Mouse (Mus musculus): ENCODE results near the gene Tekt3. TPM values are rescaled to one million over a fixed set of nuclear protein-coding genes. Genes with fewer than 3 reads are reported as not detected.

Tekt3 gene
- total and polyA plus RNA-seq, 3 experiments: 0.11 TPM; not detected in 2

DNA sequence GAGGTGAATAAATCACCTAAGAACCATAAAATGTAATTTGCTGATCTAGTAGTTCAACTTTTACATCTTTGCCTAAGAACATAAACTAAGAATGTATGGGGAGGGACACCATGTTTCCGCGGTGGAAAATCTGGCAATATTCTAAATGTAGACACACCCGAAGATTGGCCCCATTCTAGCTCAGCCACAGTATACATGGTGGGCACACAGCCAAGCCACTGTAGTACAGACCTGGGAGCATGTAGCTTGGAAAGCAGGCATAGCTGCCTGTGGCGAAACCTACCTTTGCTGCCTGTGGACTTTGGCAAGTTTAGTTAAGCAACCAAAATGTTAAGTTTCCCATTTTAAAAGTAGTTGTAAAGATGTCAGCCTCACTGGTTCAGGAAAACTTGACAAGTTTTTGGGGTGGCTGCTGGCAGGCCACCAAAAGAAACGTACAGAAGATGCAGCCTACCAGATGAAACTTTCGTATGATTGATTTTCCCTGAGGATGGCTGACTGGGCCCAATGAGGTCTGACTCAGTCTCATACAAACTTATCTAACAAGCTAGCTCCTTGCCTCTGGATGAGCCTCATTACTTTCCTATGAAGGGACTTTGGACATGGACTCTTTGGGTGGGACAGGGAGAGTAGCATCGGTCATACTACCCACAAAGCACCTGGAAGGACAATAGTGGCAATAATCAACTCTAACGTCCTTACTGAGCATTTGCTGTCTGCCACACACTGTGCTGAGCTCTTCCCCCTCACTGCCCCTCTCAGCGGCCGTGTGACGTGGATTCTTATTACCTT is 25.8 kb upstream of the Tekt3 start:
- TF ChIP-seq GATA2 (IDR thresholded peaks at IDR 0.05; ENCODE audit: borderline replicate concordance, low read depth, low read length) (no peak), TAL1 (conservative IDR thresholded peaks at IDR 0.05; ENCODE audit: low read depth, low read length) (no peak), POLR2AphosphoS5 (IDR thresholded peaks at IDR 0.05; ENCODE audit: insufficient replicate concordance, low read depth, low read length) (no peak), GATA1 (IDR thresholded peaks at IDR 0.05; ENCODE audit: borderline replicate concordance, low read length) (no peak), CTCF (IDR thresholded peaks at IDR 0.05; ENCODE audit: low read depth, low read length) (no peak)
- Histone ChIP-seq H3K27me3 (ENCODE audit: insufficient read depth, low read length) (no peaks in the 10 kb centered on the region), H3K9me3 (replicated peaks) (no peaks in the 10 kb centered on the region; the same call in 1 of the 2 replicates), H3K36me3 (replicated peaks) (no peaks in the 10 kb centered on the region), H3K4me3 (ENCODE audit: low read depth, low read length) (no peak overlapping the region), H3K4me1 (ENCODE audit: insufficient read depth, low read depth, low read length) (no peaks in the 10 kb centered on the region)
- no peak for DNase-seq (ENCODE audit: low spot score)
- no peak for ATAC-seq (ENCODE audit: extremely low read depth, insufficient number of reproducible peaks, low FRiP score, poor library complexity, severe bottlenecking)

GRCm38 (mm10) chr11:63040002-63040661 is 21.3 kb upstream of the Tekt3 start:
- H3K4me3 ChIP-seq (ENCODE audit: low read depth, low read length): no peak overlapping the region
- no peaks in the 10 kb centered on the region for H3K36me3 ChIP-seq (replicated peaks)
- H3K4me1 ChIP-seq (ENCODE audit: insufficient read depth, low read depth, low read length): no peaks in the 10 kb centered on the region
- TF ChIP-seq POLR2AphosphoS5 (IDR thresholded peaks at IDR 0.05; ENCODE audit: insufficient replicate concordance, low read depth, low read length): no peak
- no peak for TF ChIP-seq TAL1 (conservative IDR thresholded peaks at IDR 0.05; ENCODE audit: low read depth, low read length)
- no peak for TF ChIP-seq GATA1 (IDR thresholded peaks at IDR 0.05; ENCODE audit: borderline replicate concordance, low read length)
- TF ChIP-seq GATA2 (IDR thresholded peaks at IDR 0.05; ENCODE audit: borderline replicate concordance, low read depth, low read length): no peak
- no peak for TF ChIP-seq CTCF (IDR thresholded peaks at IDR 0.05; ENCODE audit: low read depth, low read length)
- H3K27me3 ChIP-seq (ENCODE audit: insufficient read depth, low read length): no peaks in the 10 kb centered on the region
- no peak for ATAC-seq (ENCODE audit: extremely low read depth, insufficient number of reproducible peaks, low FRiP score, poor library complexity, severe bottlenecking)
- no peaks in the 10 kb centered on the region; the same call in 1 of the 2 replicates for H3K9me3 ChIP-seq (replicated peaks)
- DNase-seq (ENCODE audit: low spot score): no peak

DNA sequence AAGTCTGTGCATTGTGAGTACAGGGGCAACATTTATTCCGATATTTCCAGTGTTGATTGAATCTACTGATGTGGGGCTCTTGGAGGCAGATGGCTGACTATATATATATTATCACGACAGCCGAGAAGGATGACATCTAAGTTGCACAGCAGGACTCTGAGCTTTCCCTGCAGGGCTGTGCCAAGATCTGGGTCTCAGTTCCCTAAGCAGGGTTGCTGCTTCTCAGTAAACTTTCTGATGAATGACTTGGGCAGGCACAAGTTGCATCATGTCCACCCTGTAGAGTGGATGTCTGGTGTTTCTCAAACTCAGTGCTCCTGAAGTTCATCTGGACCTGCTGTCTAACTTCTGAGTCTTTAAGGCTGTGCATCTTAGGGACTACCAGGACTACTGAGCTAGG is 15.7 kb upstream of the Tekt3 start:
- no peak for ATAC-seq (ENCODE audit: extremely low read depth, insufficient number of reproducible peaks, low FRiP score, poor library complexity, severe bottlenecking)
- Histone ChIP-seq H3K36me3 (replicated peaks) (no peaks in the 10 kb centered on the region), H3K9me3 (replicated peaks) (0 out of 2 replicates have a peak, but pooled peaks cover 3% of the 10 kb centered on the region), H3K27me3 (ENCODE audit: insufficient read depth, low read length) (no peaks in the 10 kb centered on the region), H3K4me3 (ENCODE audit: low read depth, low read length) (no peak overlapping the region), H3K4me1 (ENCODE audit: insufficient read depth, low read depth, low read length) (no peaks in the 10 kb centered on the region)
- TF ChIP-seq POLR2AphosphoS5 (IDR thresholded peaks at IDR 0.05; ENCODE audit: insufficient replicate concordance, low read depth, low read length): no peak
- no peak for TF ChIP-seq GATA2 (IDR thresholded peaks at IDR 0.05; ENCODE audit: borderline replicate concordance, low read depth, low read length)
- no peak for TF ChIP-seq GATA1 (IDR thresholded peaks at IDR 0.05; ENCODE audit: borderline replicate concordance, low read length)
- TF ChIP-seq CTCF (IDR thresholded peaks at IDR 0.05; ENCODE audit: low read depth, low read length): no peak
- no peak for TF ChIP-seq TAL1 (conservative IDR thresholded peaks at IDR 0.05; ENCODE audit: low read depth, low read length)
- no peak for DNase-seq (ENCODE audit: low spot score)

DNA sequence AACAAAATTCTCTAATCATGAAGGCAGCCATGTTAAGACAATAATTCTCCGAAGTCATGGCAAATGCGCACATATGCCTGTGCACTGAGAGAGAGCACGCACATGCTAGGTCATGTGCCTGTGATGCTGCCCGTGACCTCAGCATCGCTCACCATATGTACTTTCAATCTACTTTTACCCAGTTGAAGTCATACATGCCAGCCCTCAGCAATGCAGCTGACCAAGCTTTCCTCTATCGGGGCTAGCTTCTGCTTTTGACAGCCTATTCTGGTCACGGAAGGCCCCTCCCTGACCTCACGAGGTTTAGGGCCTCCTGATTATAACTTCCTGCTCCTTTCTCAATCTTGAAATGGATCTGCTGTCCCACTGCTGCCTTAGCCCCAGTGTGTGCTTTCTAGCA is 15.1 kb upstream of the Tekt3 start:
- H3K27me3 ChIP-seq (ENCODE audit: insufficient read depth, low read length): no peaks in the 10 kb centered on the region
- 0 out of 2 replicates have a peak, but pooled peaks cover 5% of the 10 kb centered on the region for H3K9me3 ChIP-seq (replicated peaks)
- TF ChIP-seq CTCF (IDR thresholded peaks at IDR 0.05; ENCODE audit: low read depth, low read length): no peak
- TF ChIP-seq POLR2AphosphoS5 (IDR thresholded peaks at IDR 0.05; ENCODE audit: insufficient replicate concordance, low read depth, low read length): no peak
- TF ChIP-seq GATA2 (IDR thresholded peaks at IDR 0.05; ENCODE audit: borderline replicate concordance, low read depth, low read length): no peak
- no peak for TF ChIP-seq TAL1 (conservative IDR thresholded peaks at IDR 0.05; ENCODE audit: low read depth, low read length)
- no peak for TF ChIP-seq GATA1 (IDR thresholded peaks at IDR 0.05; ENCODE audit: borderline replicate concordance, low read length)
- H3K4me3 ChIP-seq (ENCODE audit: low read depth, low read length): no peak overlapping the region
- no peaks in the 10 kb centered on the region for H3K4me1 ChIP-seq (ENCODE audit: insufficient read depth, low read depth, low read length)
- no peak for ATAC-seq (ENCODE audit: extremely low read depth, insufficient number of reproducible peaks, low FRiP score, poor library complexity, severe bottlenecking)
- DNase-seq (ENCODE audit: low spot score): no peak
- H3K36me3 ChIP-seq (replicated peaks): no peaks in the 10 kb centered on the region

- Histone ChIP-seq H3K4me1 (ENCODE audit: insufficient read depth, low read depth, low read length) (no peaks in the 10 kb centered on the region), H3K36me3 (replicated peaks) (no peaks in the 10 kb centered on the region), H3K4me3 (ENCODE audit: low read depth, low read length) (no peak overlapping the region), H3K9me3 (replicated peaks) (peaks cover 9% of the 10 kb centered on the region; the same call in 1 of the 2 replicates), H3K27me3 (ENCODE audit: insufficient read depth, low read length) (no peaks in the 10 kb centered on the region)
- ATAC-seq (ENCODE audit: extremely low read depth, insufficient number of reproducible peaks, low FRiP score, poor library complexity, severe bottlenecking) (no peak), DNase-seq (ENCODE audit: low spot score) (no peak)
- no peak for TF ChIP-seq GATA1 (IDR thresholded peaks at IDR 0.05; ENCODE audit: borderline replicate concordance, low read length)
- TF ChIP-seq TAL1 (conservative IDR thresholded peaks at IDR 0.05; ENCODE audit: low read depth, low read length): no peak
- TF ChIP-seq POLR2AphosphoS5 (IDR thresholded peaks at IDR 0.05; ENCODE audit: insufficient replicate concordance, low read depth, low read length): no peak
- no peak for TF ChIP-seq CTCF (IDR thresholded peaks at IDR 0.05; ENCODE audit: low read depth, low read length)
- TF ChIP-seq GATA2 (IDR thresholded peaks at IDR 0.05; ENCODE audit: borderline replicate concordance, low read depth, low read length): no peak
Measured at GRCm38 (mm10) chr11:63050362-63050932, 11.0 kb upstream of the Tekt3 start.

DNA sequence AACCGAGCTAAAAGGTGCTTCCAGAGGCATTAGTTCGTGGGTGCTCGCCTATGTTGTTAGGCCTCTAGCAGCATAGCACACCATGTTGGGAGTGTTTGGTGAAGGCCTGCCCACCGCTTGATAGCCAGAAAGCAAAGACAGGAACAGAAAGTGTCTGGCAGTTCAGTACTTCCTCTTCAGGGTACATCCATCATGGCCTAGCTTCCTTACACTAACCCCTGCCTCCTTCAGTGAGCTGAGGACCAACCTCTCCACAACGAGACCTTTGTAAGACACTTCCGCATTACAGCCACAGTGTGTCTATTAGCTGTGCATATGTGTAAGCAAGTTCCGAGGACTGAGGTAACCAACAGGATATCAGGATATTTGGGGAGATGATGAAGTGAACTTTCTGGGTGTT is 10.4 kb upstream of the Tekt3 start:
- peaks cover 12% of the 10 kb centered on the region; the same call in 1 of the 2 replicates for H3K9me3 ChIP-seq (replicated peaks)
- no peaks in the 10 kb centered on the region for H3K4me1 ChIP-seq (ENCODE audit: insufficient read depth, low read depth, low read length)
- no peak overlapping the region for H3K4me3 ChIP-seq (ENCODE audit: low read depth, low read length)
- TF ChIP-seq GATA1 (IDR thresholded peaks at IDR 0.05; ENCODE audit: borderline replicate concordance, low read length) (no peak), POLR2AphosphoS5 (IDR thresholded peaks at IDR 0.05; ENCODE audit: insufficient replicate concordance, low read depth, low read length) (no peak), GATA2 (IDR thresholded peaks at IDR 0.05; ENCODE audit: borderline replicate concordance, low read depth, low read length) (no peak), CTCF (IDR thresholded peaks at IDR 0.05; ENCODE audit: low read depth, low read length) (no peak), TAL1 (conservative IDR thresholded peaks at IDR 0.05; ENCODE audit: low read depth, low read length) (no peak)
- ATAC-seq (ENCODE audit: extremely low read depth, insufficient number of reproducible peaks, low FRiP score, poor library complexity, severe bottlenecking) (no peak), DNase-seq (ENCODE audit: low spot score) (no peak)
- no peaks in the 10 kb centered on the region for H3K36me3 ChIP-seq (replicated peaks)
- H3K27me3 ChIP-seq (ENCODE audit: insufficient read depth, low read length): no peaks in the 10 kb centered on the region

All from G1E (cell line).